Mouse (Mus musculus) neural tube, embryonic 12.5 days (tissue): Measurements from ENCODE around the gene Scel. TPM values are rescaled to one million over a fixed set of nuclear protein-coding genes. Genes with fewer than 3 reads are reported as not detected.

ENCODE experiments used
- ATAC-seq: fragments of 200-750 bp; cut with Nextera tagmentation; 2 replicates; pipeline ENCODE4 v1.8.0; 2017; ENCODE audit warnings: low read depth, mild to moderate bottlenecking, moderate TSS enrichment, moderate library complexity; ENCODE audit not compliant: low FRiP score
- H3K27ac ChIP-seq: fragments of 300-500 bp; sonication (generic); 2 replicates; pipeline ENCODE4 v1.5.1; 2016
- H3K27me3 ChIP-seq: fragments of 300-500 bp; sonication (generic); replicated peaks from 2 replicates; pipeline ENCODE4 v1.6.1; 2016; ENCODE audit warnings: mild to moderate bottlenecking
- H3K36me3 ChIP-seq: fragments of 300-500 bp; sonication (generic); 2 replicates; pipeline ENCODE4 v1.6.1; 2016; ENCODE audit warnings: mild to moderate bottlenecking
- H3K4me1 ChIP-seq: fragments of 300-500 bp; sonication (generic); 2 replicates; pipeline ENCODE4 v1.6.1; 2016
- H3K4me2 ChIP-seq: fragments of 300-500 bp; sonication (generic); replicated peaks from 2 replicates; pipeline ENCODE4 v1.6.1; 2016; ENCODE audit warnings: mild to moderate bottlenecking
- H3K4me3 ChIP-seq: fragments of 300-500 bp; sonication (generic); 2 replicates; pipeline ENCODE4 v1.5.1; 2016
- H3K9ac ChIP-seq: fragments of 300-500 bp; sonication (generic); 2 replicates; pipeline ENCODE4 v1.6.1; 2016; ENCODE audit warnings: mild to moderate bottlenecking
- H3K9me3 ChIP-seq: fragments of 300-500 bp; sonication (generic); 2 replicates; pipeline ENCODE4 v1.6.1; 2016; ENCODE audit warnings: mild to moderate bottlenecking
- WGBS: fragments of 180-500 bp; shearing (Covaris S2); methylation state at CpG from one replicate; pipeline ENCODE4 v1.1.7; 2016; 5-methylcytosine and 5-hydroxymethylcytosine counted together
- polyA plus RNA-seq: library from polyadenylated mRNA; unstranded; fragments of >200 nt; fragmentation: Nextera tagmentation; extraction: Ambion mirVana; gene quantifications from 2 replicates; pipeline ENCODE4 v1.2.1, GENCODE M21; 2016

Gene Scel
- polyA plus RNA-seq, 1 experiment from 2014 or later, result 0.15 TPM

GRCm38 (mm10) chr14:103526286-103526685 is 13.1 kb downstream of the Scel start:
- Histone ChIP-seq H3K4me1 (peaks cover 7% of the 10 kb centered on the region; the same call in 1 of the 2 replicates), H3K9me3 (no peaks in the 10 kb centered on the region; the same call in 1 of the 2 replicates), H3K4me3 (no peak overlapping the region), H3K4me2 (no peak overlapping the region), H3K9ac (no peak overlapping the region), H3K36me3 (no peaks in the 10 kb centered on the region), H3K27me3 (no peaks in the 10 kb centered on the region), H3K27ac (no peak overlapping the region)
- no peak for ATAC-seq
- WGBS, result 88% methylated on average over 1 of the region's 1 CpGs

- H3K4me1 ChIP-seq, result peaks cover 7% of the 10 kb centered on the region; the same call in 1 of the 2 replicates
- H3K27me3 ChIP-seq, result no peaks in the 10 kb centered on the region
- 0 out of 2 replicates have a peak, but pooled peaks have one; percentile 13 for ATAC-seq
- WGBS, result 36% methylated on average over 13 of the region's 13 CpGs
- H3K36me3 ChIP-seq, result no peaks in the 10 kb centered on the region
- H3K9ac ChIP-seq, result no peak overlapping the region
- H3K27ac ChIP-seq, result no peak overlapping the region
- H3K9me3 ChIP-seq, result no peaks in the 10 kb centered on the region; the same call in 1 of the 2 replicates
- no peak overlapping the region for H3K4me2 ChIP-seq
- no peak overlapping the region for H3K4me3 ChIP-seq
Measured at GRCm38 (mm10) chr14:103529733-103530367, 16.7 kb downstream of the Scel start.

DNA sequence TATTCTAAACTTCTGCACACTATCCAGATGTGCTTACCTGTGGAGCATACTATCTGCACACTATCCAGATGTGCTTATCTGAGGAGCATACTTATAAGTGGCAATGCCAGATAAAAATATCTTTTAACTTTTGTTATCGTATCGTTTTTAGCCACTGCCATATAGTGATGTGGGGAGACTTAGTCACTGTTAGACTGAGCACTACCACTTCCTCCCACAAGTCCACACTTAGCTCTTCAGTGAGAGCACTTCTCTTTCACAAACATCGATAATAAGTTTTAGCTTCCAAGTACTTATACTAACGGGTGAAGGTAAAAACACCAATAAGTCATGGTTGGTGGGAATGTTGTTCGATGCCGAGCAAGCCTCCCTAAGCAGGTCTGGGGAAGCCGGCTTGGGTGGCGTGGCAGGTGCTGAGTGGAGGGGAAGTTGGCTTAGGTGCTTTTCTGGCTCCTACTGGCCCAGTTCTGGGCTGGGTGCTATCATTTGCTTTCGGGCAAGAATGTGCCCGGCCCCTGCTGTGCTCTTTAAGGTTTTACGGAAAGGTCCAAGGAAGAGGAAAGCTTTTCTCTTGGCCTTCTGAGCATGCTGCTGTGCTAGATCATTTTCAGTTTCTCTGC is 18.7 kb downstream of the Scel start:
- Histone ChIP-seq H3K36me3 (no peaks in the 10 kb centered on the region), H3K4me2 (no peak overlapping the region), H3K9ac (no peak overlapping the region), H3K9me3 (no peaks in the 10 kb centered on the region; the same call in 1 of the 2 replicates), H3K27me3 (no peaks in the 10 kb centered on the region), H3K4me3 (no peak overlapping the region), H3K4me1 (peaks cover 7% of the 10 kb centered on the region; the same call in 1 of the 2 replicates), H3K27ac (no peak overlapping the region)
- 94% methylated on average over 11 of the region's 11 CpGs for WGBS
- ATAC-seq, result no peak

- H3K4me2 ChIP-seq, result no peak overlapping the region
- WGBS, result 88% methylated on average over 8 of the region's 8 CpGs
- no peak for ATAC-seq
- H3K4me3 ChIP-seq, result no peak overlapping the region
- H3K9me3 ChIP-seq, result no peaks in the 10 kb centered on the region
- H3K36me3 ChIP-seq, result no peaks in the 10 kb centered on the region
- no peaks in the 10 kb centered on the region for H3K4me1 ChIP-seq
- no peaks in the 10 kb centered on the region for H3K27me3 ChIP-seq
- H3K9ac ChIP-seq, result no peak overlapping the region
- no peak overlapping the region for H3K27ac ChIP-seq
Measured at GRCm38 (mm10) chr14:103535511-103536024, 22.4 kb downstream of the Scel start.

GRCm38 (mm10) chr14:103536334-103536733 is 23.2 kb downstream of the Scel start:
- ATAC-seq, result no peak
- 47% methylated on average over 10 of the region's 10 CpGs for WGBS
- H3K9ac ChIP-seq, result no peak overlapping the region
- H3K4me2 ChIP-seq, result no peak overlapping the region
- H3K4me3 ChIP-seq, result no peak overlapping the region
- H3K27me3 ChIP-seq, result no peaks in the 10 kb centered on the region
- H3K9me3 ChIP-seq, result no peaks in the 10 kb centered on the region
- H3K36me3 ChIP-seq, result no peaks in the 10 kb centered on the region
- no peaks in the 10 kb centered on the region for H3K4me1 ChIP-seq
- no peak overlapping the region for H3K27ac ChIP-seq

DNA sequence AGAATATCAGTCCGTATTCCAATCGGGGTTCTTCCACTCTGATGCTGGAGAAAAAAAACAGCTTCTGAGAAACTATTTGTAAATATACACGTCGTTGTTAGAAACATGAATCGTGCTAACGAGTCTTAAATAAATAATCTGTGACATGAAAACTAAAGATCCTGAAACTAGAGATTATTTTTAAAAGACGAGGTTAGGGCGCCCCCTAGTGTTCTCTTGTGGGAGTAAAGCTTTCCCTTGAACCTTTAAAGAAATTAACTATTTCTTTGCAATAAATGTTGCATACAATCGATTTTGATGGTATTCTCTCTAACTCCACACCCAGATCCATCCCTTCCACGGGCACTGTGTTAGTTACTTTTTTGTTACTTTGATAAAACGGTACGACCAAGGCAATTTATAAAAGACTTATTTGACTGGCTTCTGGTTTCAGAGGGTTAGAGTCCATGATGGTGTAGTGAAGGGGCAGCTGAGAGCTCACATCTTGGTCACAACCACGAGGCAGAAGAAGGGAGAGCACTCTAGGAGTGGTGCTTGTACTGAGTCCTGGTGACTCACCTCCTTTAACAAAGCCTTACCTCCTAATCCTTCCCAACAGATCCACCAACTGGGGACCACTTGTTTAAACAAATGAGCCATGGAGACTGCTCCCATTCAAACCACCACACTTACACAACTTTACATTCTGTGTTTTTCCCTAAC is 24.4 kb downstream of the Scel start:
- Histone ChIP-seq H3K4me2 (no peak overlapping the region), H3K27ac (no peak overlapping the region), H3K4me1 (no peaks in the 10 kb centered on the region), H3K27me3 (no peaks in the 10 kb centered on the region), H3K36me3 (no peaks in the 10 kb centered on the region), H3K9me3 (no peaks in the 10 kb centered on the region), H3K9ac (no peak overlapping the region), H3K4me3 (no peak overlapping the region)
- ATAC-seq, result 0 out of 2 replicates have a peak, but pooled peaks have one; percentile 14
- 19% methylated on average over 13 of the region's 13 CpGs for WGBS

- H3K4me1 ChIP-seq, result no peaks in the 10 kb centered on the region
- no peak overlapping the region for H3K27ac ChIP-seq
- no peaks in the 10 kb centered on the region for H3K36me3 ChIP-seq
- no peak overlapping the region for H3K4me2 ChIP-seq
- no peak overlapping the region for H3K9ac ChIP-seq
- no peak for ATAC-seq
- no peak overlapping the region for H3K4me3 ChIP-seq
- no peaks in the 10 kb centered on the region for H3K9me3 ChIP-seq
- no peaks in the 10 kb centered on the region for H3K27me3 ChIP-seq
- 69% methylated on average over 4 of the region's 4 CpGs for WGBS
Measured at GRCm38 (mm10) chr14:103539796-103540195, 26.7 kb downstream of the Scel start.

- Histone ChIP-seq H3K9me3 (no peaks in the 10 kb centered on the region), H3K36me3 (no peaks in the 10 kb centered on the region), H3K4me1 (no peaks in the 10 kb centered on the region), H3K4me3 (no peak overlapping the region), H3K9ac (no peak overlapping the region), H3K27me3 (no peaks in the 10 kb centered on the region), H3K27ac (no peak overlapping the region), H3K4me2 (no peak overlapping the region)
- WGBS, result 54% methylated on average over 5 of the region's 5 CpGs
- no peak for ATAC-seq
Measured at GRCm38 (mm10) chr14:103541679-103542078, 28.5 kb downstream of the Scel start.

- Histone ChIP-seq H3K9ac (no peak overlapping the region), H3K4me1 (no peaks in the 10 kb centered on the region), H3K4me2 (no peak overlapping the region), H3K27me3 (no peaks in the 10 kb centered on the region), H3K9me3 (no peaks in the 10 kb centered on the region), H3K27ac (no peak overlapping the region), H3K4me3 (no peak overlapping the region), H3K36me3 (no peaks in the 10 kb centered on the region)
- WGBS, result 69% methylated on average over 4 of the region's 4 CpGs
- ATAC-seq, result 0 out of 2 replicates have a peak, but pooled peaks have one; percentile 39
Measured at GRCm38 (mm10) chr14:103543304-103544079, 30.4 kb downstream of the Scel start.

DNA sequence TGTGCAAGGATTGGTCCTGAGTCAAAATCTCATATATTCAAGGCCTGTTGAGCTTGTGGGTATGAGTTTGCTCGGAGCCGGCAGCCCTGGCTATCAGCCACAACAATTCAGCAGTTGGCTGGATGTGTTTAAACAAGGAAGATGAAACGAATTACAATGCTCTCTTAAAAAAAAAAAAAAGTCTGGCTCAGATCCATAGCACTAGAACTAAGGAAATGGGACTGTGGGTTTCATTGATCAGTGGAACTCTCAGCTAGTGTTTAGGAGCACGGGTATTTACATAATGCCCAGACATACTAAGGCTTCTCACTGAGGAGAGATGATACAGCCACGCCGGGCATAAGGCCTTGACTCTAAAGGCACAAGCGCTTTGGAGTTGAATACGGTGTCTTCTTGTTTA is 32.6 kb downstream of the Scel start:
- WGBS, result 74% methylated on average over 8 of the region's 8 CpGs
- no peak overlapping the region for H3K27ac ChIP-seq
- H3K4me3 ChIP-seq, result no peak overlapping the region
- no peaks in the 10 kb centered on the region for H3K4me1 ChIP-seq
- H3K4me2 ChIP-seq, result no peak overlapping the region
- H3K9me3 ChIP-seq, result no peaks in the 10 kb centered on the region
- H3K27me3 ChIP-seq, result no peaks in the 10 kb centered on the region
- H3K36me3 ChIP-seq, result no peaks in the 10 kb centered on the region
- no peak for ATAC-seq
- no peak overlapping the region for H3K9ac ChIP-seq

DNA sequence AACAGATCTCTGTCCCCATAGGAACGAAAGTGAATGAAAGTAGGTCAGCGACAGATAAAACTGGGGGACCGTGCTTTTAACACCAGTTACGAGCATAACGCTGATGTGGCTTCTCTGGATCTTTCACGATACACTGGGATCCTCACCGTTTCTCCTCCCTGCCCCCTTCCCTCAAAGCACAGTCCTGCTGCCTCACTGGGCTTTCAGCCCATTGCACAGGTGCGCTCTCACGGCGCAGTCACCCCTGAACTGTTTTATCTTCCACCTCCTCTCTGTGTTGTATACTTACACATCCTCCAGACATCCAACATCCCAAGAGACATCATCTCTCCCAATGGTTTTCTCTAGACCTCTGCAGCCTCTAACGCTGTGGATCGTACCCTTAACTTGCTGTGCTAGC is 33.1 kb downstream of the Scel start:
- no peaks in the 10 kb centered on the region for H3K36me3 ChIP-seq
- H3K9ac ChIP-seq, result no peak overlapping the region
- no peak for ATAC-seq
- H3K27ac ChIP-seq, result no peak overlapping the region
- H3K9me3 ChIP-seq, result no peaks in the 10 kb centered on the region
- no peak overlapping the region for H3K4me2 ChIP-seq
- 91% methylated on average over 12 of the region's 12 CpGs for WGBS
- no peak overlapping the region for H3K4me3 ChIP-seq
- H3K27me3 ChIP-seq, result no peaks in the 10 kb centered on the region
- no peaks in the 10 kb centered on the region for H3K4me1 ChIP-seq

- WGBS, result 90% methylated on average over 6 of the region's 6 CpGs
- H3K4me1 ChIP-seq, result no peaks in the 10 kb centered on the region
- H3K9ac ChIP-seq, result no peak overlapping the region
- no peak overlapping the region for H3K27ac ChIP-seq
- H3K27me3 ChIP-seq, result no peaks in the 10 kb centered on the region
- H3K9me3 ChIP-seq, result no peaks in the 10 kb centered on the region
- H3K4me3 ChIP-seq, result no peak overlapping the region
- H3K4me2 ChIP-seq, result no peak overlapping the region
- H3K36me3 ChIP-seq, result no peaks in the 10 kb centered on the region
- no peak for ATAC-seq
Measured at GRCm38 (mm10) chr14:103548220-103548619, 35.1 kb downstream of the Scel start.
